Mouse (Mus musculus) heart, postnatal 0 days (tissue): Measurements from ENCODE around the gene Kdm2b.

ENCODE experiments used
- CTCF ChIP-seq: IDR thresholded peaks from 2 replicates; pipeline ENCODE4 v1.5.1; 2016; ENCODE audit warnings: antibody characterized with exemption, control low read depth, low read depth
- EP300 ChIP-seq: IDR thresholded peaks from 2 replicates; pipeline ENCODE4 v1.6.1; 2016; ENCODE audit warnings: antibody characterized with exemption, low read depth

DNA sequence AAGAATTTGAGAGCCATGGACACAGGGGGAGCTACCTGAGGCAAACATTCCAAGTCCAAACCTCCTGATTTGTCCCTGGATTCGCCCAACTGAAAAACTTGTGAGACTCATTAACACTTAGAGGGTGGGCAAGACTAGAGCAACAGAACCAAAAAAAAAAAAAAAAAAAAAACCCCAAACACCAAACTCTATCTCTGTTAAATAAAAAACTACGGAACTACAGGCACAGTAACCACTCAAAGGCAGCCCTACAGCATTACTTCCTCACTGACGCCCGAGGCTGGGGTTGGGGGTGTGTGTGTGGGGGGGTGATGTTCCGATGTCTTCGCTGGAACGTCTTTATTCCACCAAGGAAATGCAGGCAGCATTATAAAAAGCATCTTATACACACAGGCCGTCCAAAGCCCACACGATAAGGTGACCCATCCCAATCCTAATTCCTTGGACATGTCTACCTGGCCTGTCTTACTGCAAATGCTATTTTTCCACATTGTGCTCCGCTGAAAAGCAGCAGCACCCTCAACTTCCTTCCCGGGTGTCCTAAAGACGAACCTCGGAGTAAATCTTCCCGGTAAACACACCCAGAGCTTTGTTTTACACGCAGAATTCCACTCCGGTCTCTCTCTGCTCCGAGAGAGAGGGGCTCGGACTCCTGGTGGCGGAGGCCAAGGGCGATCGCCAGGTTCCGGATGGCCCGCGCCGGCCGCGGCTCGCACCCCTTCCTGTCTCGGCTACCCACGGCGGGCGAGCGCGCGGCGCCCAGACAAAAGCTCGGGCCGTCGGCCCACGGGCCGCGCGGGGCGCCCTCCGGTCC, 90.5 kb downstream of the Kdm2b start:
- TF ChIP-seq CTCF (peak; percentile 4; the same call in 1 of the 2 replicates), EP300 (no peak)
